Mouse (Mus musculus) embryonic fibroblast, embryonic 13.5 days (primary cell): Measurements from ENCODE around the gene Srrm2. TPM values are rescaled to one million over a fixed set of nuclear protein-coding genes. Genes with fewer than 3 reads are reported as not detected.
A peak's percentile ranks its signal among the peaks of the same experiment; 100 is the strongest.

ENCODE experiments used
- H3K27ac ChIP-seq: 2 replicates; pipeline ENCODE4 v1.5.1; 2012; ENCODE audit warnings: low read length, control low read depth, inconsistent platforms; ENCODE audit not compliant: insufficient read depth
- H3K4me1 ChIP-seq: 2 replicates; pipeline ENCODE4 v1.6.1; 2011; ENCODE audit warnings: low read length; ENCODE audit not compliant: control insufficient read depth, insufficient read depth
- H3K4me3 ChIP-seq: 2 replicates; pipeline ENCODE4 v1.5.1; 2011; ENCODE audit warnings: mild to moderate bottlenecking, control low read depth, low read length; ENCODE audit not compliant: insufficient read depth
- CTCF ChIP-seq: IDR thresholded peaks from 2 replicates; pipeline ENCODE4 v1.5.1; 2011; ENCODE audit warnings: mild to moderate bottlenecking, control low read depth, low read length, moderate library complexity, borderline replicate concordance; ENCODE audit not compliant: insufficient read depth
- POLR2A ChIP-seq: IDR thresholded peaks from 2 replicates; pipeline ENCODE4 v1.6.1; 2011; ENCODE audit warnings: low read depth, mild to moderate bottlenecking, control low read depth, low read length, moderate library complexity
- polyA plus RNA-seq: library from polyadenylated mRNA; stranded (reverse); fragments of >200 nt; gene quantifications from 2 replicates; pipeline ENCODE4 v1.2.4, GENCODE M21; 2011; ENCODE audit warnings: low read depth; ENCODE audit not compliant: missing spikeins, insufficient read length

Gene Srrm2
- 264 and 303 TPM in 2 replicates for polyA plus RNA-seq

GRCm38 (mm10) chr17:23790269-23791078 is at the start of gene Srrm2:
Gene Srrm2 (plus strand): TSS chr17:23790532.
- Histone ChIP-seq H3K4me1 (peaks cover 4% of the 10 kb centered on the region), H3K27ac (peak within 1 kb of the TSS; percentile 30), H3K4me3 (peak within 1 kb of the TSS; percentile 23)
- TF ChIP-seq POLR2A (peak; percentile 86), CTCF (no peak)

- no peaks in the 10 kb centered on the region for H3K4me1 ChIP-seq
These were observed 49.7 kb upstream of the Srrm2 start, which contains the start of gene Paqr4 for GRCm38 (mm10) chr17:23740598-23741021. Gene Paqr4 (minus strand): TSS chr17:23740867.

GRCm38 (mm10) chr17:23741359-23742209 is 48.7 kb upstream of the Srrm2 start:
- H3K27ac ChIP-seq, result no peak overlapping the region
- no peaks in the 10 kb centered on the region for H3K4me1 ChIP-seq
- no peak overlapping the region for H3K4me3 ChIP-seq
- TF ChIP-seq CTCF, result no peak
- no peak for TF ChIP-seq POLR2A

More at GRCm38 (mm10) chr17:23740598-23741021, 49.7 kb upstream of the Srrm2 start, which contains the start of gene Paqr4:
- TF ChIP-seq POLR2A (no peak), CTCF (no peak)
- Histone ChIP-seq H3K27ac (no peak within 1 kb of the TSS), H3K4me3 (peak within 1 kb of the TSS; percentile 43)

GRCm38 (mm10) chr17:23742210-23742793 is 48.0 kb upstream of the Srrm2 start:
- Histone ChIP-seq H3K4me3 (no peak overlapping the region), H3K4me1 (no peaks in the 10 kb centered on the region), H3K27ac (no peak overlapping the region)
- TF ChIP-seq POLR2A (no peak), CTCF (no peak)

- TF ChIP-seq CTCF (no peak), POLR2A (no peak)
- H3K27ac ChIP-seq, result no peak overlapping the region
- no peak overlapping the region for H3K4me3 ChIP-seq
- no peaks in the 10 kb centered on the region for H3K4me1 ChIP-seq
These were observed 47.4 kb upstream of the Srrm2 start for GRCm38 (mm10) chr17:23742941-23743340.

- TF ChIP-seq CTCF (no peak), POLR2A (no peak)
- H3K27ac ChIP-seq, result no peak overlapping the region
- H3K4me1 ChIP-seq, result no peaks in the 10 kb centered on the region
- H3K4me3 ChIP-seq, result no peak overlapping the region
These were observed 46.3 kb upstream of the Srrm2 start for GRCm38 (mm10) chr17:23744076-23744475.

- no peak overlapping the region for H3K4me3 ChIP-seq
- H3K27ac ChIP-seq, result no peak overlapping the region
- H3K4me1 ChIP-seq, result no peaks in the 10 kb centered on the region
- no peak for TF ChIP-seq POLR2A
- no peak for TF ChIP-seq CTCF
These were observed 45.7 kb upstream of the Srrm2 start for GRCm38 (mm10) chr17:23744651-23745050.

- H3K27ac ChIP-seq, result no peak within 1 kb of the TSS
- no peak for TF ChIP-seq POLR2A
- TF ChIP-seq CTCF, result no peak
- no peaks in the 10 kb centered on the region for H3K4me1 ChIP-seq
- H3K4me3 ChIP-seq, result no peak within 1 kb of the TSS
These were observed 44.8 kb upstream of the Srrm2 start, which contains the start of gene Kremen2 for GRCm38 (mm10) chr17:23745301-23746251. Gene Kremen2 (minus strand): TSS chr17:23745833.

- H3K4me1 ChIP-seq, result no peaks in the 10 kb centered on the region
- no peak overlapping the region for H3K4me3 ChIP-seq
- no peak for TF ChIP-seq CTCF
- TF ChIP-seq POLR2A, result no peak
These were observed 44.0 kb upstream of the Srrm2 start for GRCm38 (mm10) chr17:23746311-23746710.

More at GRCm38 (mm10) chr17:23746311-23746710, 44.0 kb upstream of the Srrm2 start:
- H3K27ac ChIP-seq, result no peak overlapping the region
